Mouse (Mus musculus): ENCODE measurements around the gene Tnfsf12. TPM values are rescaled to one million over a fixed set of nuclear protein-coding genes. Genes with fewer than 3 reads are reported as not detected.
"Not testable (repeated sequence)": the region's sequence is repeated elsewhere in the genome, so short reads cannot be mapped to it uniquely, and the experiment has no call there.

The Tnfsf12 gene
- polyA plus RNA-seq, 1 experiment from 2014 or later, result 2.2 TPM

GRCm38 (mm10) chr11:69702886-69703285 is 7.2 kb upstream of the Tnfsf12 start:
- peaks cover 17% of the 10 kb centered on the region for H3K4me1 ChIP-seq
- not testable (repeated sequence) for H3K27me3 ChIP-seq (replicated peaks; ENCODE audit: low read depth, poor library complexity, severe bottlenecking); H3K36me3 ChIP-seq (replicated peaks); H3K9me3 ChIP-seq; H3K27ac ChIP-seq (replicated peaks); DNase-seq (ENCODE audit: low spot score); H3K4me3 ChIP-seq
- WGBS, result 93% methylated on average over 10 of the region's 10 CpGs

- DNase-seq (ENCODE audit: low spot score), result no peak
- Histone ChIP-seq H3K4me3 (no peak overlapping the region), H3K4me1 (peaks cover 24% of the 10 kb centered on the region), H3K27me3 (replicated peaks; ENCODE audit: low read depth, poor library complexity, severe bottlenecking) (0 out of 2 replicates have a peak, but pooled peaks cover 5% of the 10 kb centered on the region), H3K9me3 (no peaks in the 10 kb centered on the region), H3K27ac (replicated peaks) (no peak overlapping the region), H3K36me3 (replicated peaks) (no peaks in the 10 kb centered on the region)
- WGBS, result 75% methylated on average over 1 of the region's 1 CpGs
These were observed 3.9 kb upstream of the Tnfsf12 start for GRCm38 (mm10) chr11:69699595-69699994.

- no peak for DNase-seq (ENCODE audit: low spot score)
- Histone ChIP-seq H3K4me1 (peaks cover 16% of the 10 kb centered on the region), H3K9me3 (no peaks in the 10 kb centered on the region), H3K36me3 (replicated peaks) (no peaks in the 10 kb centered on the region), H3K4me3 (no peak overlapping the region), H3K27ac (replicated peaks) (no peak overlapping the region), H3K27me3 (replicated peaks; ENCODE audit: low read depth, poor library complexity, severe bottlenecking) (0 out of 2 replicates have a peak, but pooled peaks cover 7% of the 10 kb centered on the region)
- WGBS, result 69% methylated on average over 5 of the region's 5 CpGs
These were observed 2.9 kb upstream of the Tnfsf12 start for GRCm38 (mm10) chr11:69698574-69698973.

- 91% methylated on average over 3 of the region's 3 CpGs for WGBS
- H3K27me3 ChIP-seq (replicated peaks; ENCODE audit: low read depth, poor library complexity, severe bottlenecking), result 0 out of 2 replicates have a peak, but pooled peaks cover 7% of the 10 kb centered on the region
- H3K27ac ChIP-seq (replicated peaks), result no peak overlapping the region
- H3K4me3 ChIP-seq, result no peak overlapping the region
- H3K4me1 ChIP-seq, result peaks cover 20% of the 10 kb centered on the region
- no peak for DNase-seq (ENCODE audit: low spot score)
- no peaks in the 10 kb centered on the region for H3K36me3 ChIP-seq (replicated peaks)
- H3K9me3 ChIP-seq, result no peaks in the 10 kb centered on the region
These were observed 1.7 kb upstream of the Tnfsf12 start for GRCm38 (mm10) chr11:69697396-69697795.

- 31% methylated on average over 6 of the region's 6 CpGs for WGBS
- H3K4me1 ChIP-seq, result peaks cover 20% of the 10 kb centered on the region
- peak overlapping the region; percentile 76 for H3K4me3 ChIP-seq
- H3K9me3 ChIP-seq, result no peaks in the 10 kb centered on the region
- H3K36me3 ChIP-seq (replicated peaks), result no peaks in the 10 kb centered on the region
- peak overlapping the region; percentile 89; the same call in 1 of the 2 replicates for H3K27ac ChIP-seq (replicated peaks)
- no peak for DNase-seq (ENCODE audit: low spot score)
- H3K27me3 ChIP-seq (replicated peaks; ENCODE audit: low read depth, poor library complexity, severe bottlenecking), result 0 out of 2 replicates have a peak, but pooled peaks cover 7% of the 10 kb centered on the region
These were observed 646 bp downstream of the Tnfsf12 start for GRCm38 (mm10) chr11:69695046-69695360.

GRCm38 (mm10) chr11:69693421-69693965 is 2.2 kb downstream of the Tnfsf12 start:
- DNase-seq (ENCODE audit: low spot score), result no peak
- 0 out of 2 replicates have a peak overlapping the region, but pooled peaks have one; percentile 15 for H3K4me3 ChIP-seq
- no peaks in the 10 kb centered on the region for H3K36me3 ChIP-seq (replicated peaks)
- H3K4me1 ChIP-seq, result peaks cover 20% of the 10 kb centered on the region
- WGBS, result 68% methylated on average over 11 of the region's 11 CpGs
- H3K27ac ChIP-seq (replicated peaks), result no peak overlapping the region
- no peaks in the 10 kb centered on the region for H3K9me3 ChIP-seq
- H3K27me3 ChIP-seq (replicated peaks; ENCODE audit: low read depth, poor library complexity, severe bottlenecking), result 0 out of 2 replicates have a peak, but pooled peaks cover 7% of the 10 kb centered on the region

- 89% methylated on average over 6 of the region's 6 CpGs for WGBS
These were observed 2.8 kb downstream of the Tnfsf12 start for GRCm38 (mm10) chr11:69692863-69693262.

GRCm38 (mm10) chr11:69692196-69692811 is 3.3 kb downstream of the Tnfsf12 start:
- H3K9me3 ChIP-seq, result no peaks in the 10 kb centered on the region
- no peak for DNase-seq (ENCODE audit: low spot score)
- 80% methylated on average over 9 of the region's 9 CpGs for WGBS
- H3K4me3 ChIP-seq, result no peak overlapping the region
- H3K36me3 ChIP-seq (replicated peaks), result no peaks in the 10 kb centered on the region
- no peak overlapping the region for H3K27ac ChIP-seq (replicated peaks)
- H3K4me1 ChIP-seq, result peaks cover 20% of the 10 kb centered on the region
- H3K27me3 ChIP-seq (replicated peaks; ENCODE audit: low read depth, poor library complexity, severe bottlenecking), result 0 out of 2 replicates have a peak, but pooled peaks cover 7% of the 10 kb centered on the region

More at GRCm38 (mm10) chr11:69692863-69693262, 2.8 kb downstream of the Tnfsf12 start:
- Histone ChIP-seq H3K27ac (replicated peaks) (no peak overlapping the region), H3K36me3 (replicated peaks) (no peaks in the 10 kb centered on the region), H3K27me3 (replicated peaks; ENCODE audit: low read depth, poor library complexity, severe bottlenecking) (0 out of 2 replicates have a peak, but pooled peaks cover 7% of the 10 kb centered on the region), H3K4me3 (no peak overlapping the region), H3K9me3 (no peaks in the 10 kb centered on the region), H3K4me1 (peaks cover 20% of the 10 kb centered on the region)
- DNase-seq (ENCODE audit: low spot score), result no peak

GRCm38 (mm10) chr11:69689891-69690290 is 5.8 kb downstream of the Tnfsf12 start:
- no peak overlapping the region for H3K27ac ChIP-seq (replicated peaks)
- peaks cover 19% of the 10 kb centered on the region for H3K4me1 ChIP-seq
- WGBS, result 97% methylated on average over 1 of the region's 1 CpGs
- no peak for DNase-seq (ENCODE audit: low spot score)
- H3K4me3 ChIP-seq, result no peak overlapping the region
- no peaks in the 10 kb centered on the region for H3K9me3 ChIP-seq
- peaks cover 20% of the 10 kb centered on the region; the same call in 1 of the 2 replicates for H3K27me3 ChIP-seq (replicated peaks; ENCODE audit: low read depth, poor library complexity, severe bottlenecking)
- H3K36me3 ChIP-seq (replicated peaks), result no peaks in the 10 kb centered on the region

GRCm38 (mm10) chr11:69687061-69687460 is 8.6 kb downstream of the Tnfsf12 start:
- H3K4me1 ChIP-seq, result peaks cover 31% of the 10 kb centered on the region
- H3K27ac ChIP-seq (replicated peaks), result no peak overlapping the region
- DNase-seq (ENCODE audit: low spot score), result no peak
- WGBS, result 57% methylated on average over 5 of the region's 5 CpGs
- peaks cover 22% of the 10 kb centered on the region; the same call in 1 of the 2 replicates for H3K27me3 ChIP-seq (replicated peaks; ENCODE audit: low read depth, poor library complexity, severe bottlenecking)
- no peaks in the 10 kb centered on the region for H3K36me3 ChIP-seq (replicated peaks)
- H3K9me3 ChIP-seq, result no peaks in the 10 kb centered on the region
- no peak overlapping the region for H3K4me3 ChIP-seq

GRCm38 (mm10) chr11:69686377-69686776 is 9.3 kb downstream of the Tnfsf12 start:
- Histone ChIP-seq H3K27ac (replicated peaks) (no peak overlapping the region), H3K27me3 (replicated peaks; ENCODE audit: low read depth, poor library complexity, severe bottlenecking) (peaks cover 22% of the 10 kb centered on the region; the same call in 1 of the 2 replicates), H3K4me1 (peaks cover 35% of the 10 kb centered on the region), H3K9me3 (no peaks in the 10 kb centered on the region), H3K36me3 (replicated peaks) (no peaks in the 10 kb centered on the region), H3K4me3 (no peak overlapping the region)
- WGBS, result 20% methylated on average over 4 of the region's 4 CpGs
- DNase-seq (ENCODE audit: low spot score), result no peak

- Histone ChIP-seq H3K27ac (replicated peaks) (0 out of 2 replicates have a peak within 1 kb of the TSS, but pooled peaks have one; percentile 94), H3K4me3 (no peak within 1 kb of the TSS), H3K36me3 (replicated peaks) (no peaks in the 10 kb centered on the region; the same call in 1 of the 2 replicates), H3K9me3 (no peaks in the 10 kb centered on the region), H3K4me1 (peaks cover 41% of the 10 kb centered on the region), H3K27me3 (replicated peaks; ENCODE audit: low read depth, poor library complexity, severe bottlenecking) (peaks cover 22% of the 10 kb centered on the region; the same call in 1 of the 2 replicates)
- no peak for DNase-seq (ENCODE audit: low spot score)
- 76% methylated on average over 10 of the region's 10 CpGs for whole genome bisulfite sequencing
These were observed 10.0 kb downstream of the Tnfsf12 start, which contains the start of gene Tnfsf13 for GRCm38 (mm10) chr11:69685526-69686148. Tnfsf13 (minus strand) TSS chr11:69685784.
